8 mouse cellular contexts compared by ENCODE assay signal in genomic region chr10:52384823-52385610, GRCm38 (mm10). TPM values are rescaled to one million over a fixed set of nuclear protein-coding genes. Genes with fewer than 3 reads are reported as not detected.
DNase-seq lines count a peak whose midpoint lies in the region; ATAC-seq and TF ChIP-seq lines count a peak whose summit lies in the region.

No protein-coding gene starts in this region.

- DNase-seq in frontal cortex, postnatal 25 days (ENCODE audit: low spot score in 2 of 2), result no peak
- peak; percentile 31 for DNase-seq in thymus, adult 2 months
- no peak for DNase-seq in thymus, adult 18-20 months
- peak; percentile 56 for DNase-seq in cerebellum, adult 9-11 months
- peak; percentile 65 to 79 for DNase-seq in heart, postnatal 10 days
- DNase-seq in left cerebral cortex, postnatal 25 days (ENCODE audit: low spot score in 2 of 2), result peak; percentile 54 to 63
- DNase-seq in right cerebral cortex, postnatal 10 days (ENCODE audit: low spot score in 2 of 2), result peak; percentile 55 to 71

- TF ChIP-seq POLR2A in thymus, adult 2 months (IDR thresholded peaks at IDR 0.05; ENCODE audit: control insufficient read depth, extremely low read depth, insufficient read depth, low read length, poor library complexity), result no peak

- H3K27me3 ChIP-seq in thymus, adult 2 months (ENCODE audit: control insufficient read depth, insufficient read depth, low read length), result no peaks in the 10 kb centered on the region

- no peak overlapping the region for H3K4me3 ChIP-seq in thymus, adult 2 months (ENCODE audit: control insufficient read depth, insufficient read depth, low read length)

- H3K4me1 ChIP-seq in thymus, adult 2 months (replicated peaks; ENCODE audit: control insufficient read depth, insufficient read depth, low read length), result peaks cover 3% of the 10 kb centered on the region

- H3K36me3 ChIP-seq in thymus, adult 2 months (ENCODE audit: control insufficient read depth, insufficient read depth, low read length), result no peaks in the 10 kb centered on the region

- TF ChIP-seq CTCF in thymus, adult 2 months (IDR thresholded peaks at IDR 0.05; ENCODE audit: borderline replicate concordance, control insufficient read depth, extremely low read depth, insufficient read depth, low read length, poor library complexity), result no peak

- ATAC-seq in frontal cortex, adult (ENCODE audit: low TSS enrichment), result peak; percentile 26; the same call in 1 of the 2 replicates

- intact Hi-C loops in heart, postnatal 10 days (cut with DNase I), result loop anchor here (1.0 to 5.0 kb wide), 4 partner anchors 32 to 278 kb away; partner anchors contain the start of gene Nus1
- intact Hi-C loops in left cerebral cortex, postnatal 25 days (cut with DNase I), result loop anchor here (5.0 to 10.0 kb wide), 4 partner anchors 168 to 593 kb away; partner anchors contain the start of gene Vgll2

- WGBS in thymus, adult 2 months, result 74% methylated on average over 8 of the region's 8 CpGs

- no peak overlapping the region for H3K27ac ChIP-seq in thymus, adult 2 months (ENCODE audit: control insufficient read depth, insufficient read depth, low read length)

RNA-seq across cellular contexts. Expression of gene Gopc, which starts 3.1 kb away (rescaled TPM):
- 4.7 and 5.3 TPM in 2 replicates for polyA plus RNA-seq in thymus, adult 2 months (2012; rRNA removed)
- 10 to 100 TPM; 20.9 to 21.4 TPM for total RNA-seq in heart, postnatal 10 days (2021)
- 10 to 100 TPM; 47.1 to 49.4 TPM for total RNA-seq in left cerebral cortex, postnatal 25 days (2021)

RNA-seq across cellular contexts. Expression of gene Nepn, which starts 3.8 kb away (rescaled TPM):
- 0.18 and 0.20 TPM in 2 replicates for polyA plus RNA-seq in thymus, adult 2 months (2012; rRNA removed)
- total RNA-seq in heart, postnatal 10 days (2021), result not detected
- not detected for total RNA-seq in left cerebral cortex, postnatal 25 days (2021)

RNA-seq across cellular contexts. Expression of gene Gm26741, which starts 26.4 kb away (rescaled TPM):
- not detected in 2 replicates for polyA plus RNA-seq in thymus, adult 2 months (2012; rRNA removed)
- not detected for total RNA-seq in heart, postnatal 10 days (2021)
- not detected for total RNA-seq in left cerebral cortex, postnatal 25 days (2021)

RNA-seq across cellular contexts. Expression of gene Nus1, which starts 32.3 kb away (rescaled TPM):
- 11.5 and 17.0 TPM in 2 replicates for polyA plus RNA-seq in thymus, adult 2 months (2012; rRNA removed)
- 10 to 100 TPM; 28.5 to 33.0 TPM for total RNA-seq in heart, postnatal 10 days (2021)
- total RNA-seq in left cerebral cortex, postnatal 25 days (2021), result 10 to 100 TPM; 64.6 to 65.6 TPM

Comparison
In these comparisons a context has a peak if more than half of its experiments do, and no peak if none do; other contexts are left out.
1. DNase-seq: peak in thymus, adult 2 months (single experiment), cerebellum, adult 9-11 months (single experiment), heart, postnatal 10 days (2 of 2), left cerebral cortex, postnatal 25 days (2 of 2) and right cerebral cortex, postnatal 10 days (2 of 2); none in frontal cortex, postnatal 25 days (0 of 2) and thymus, adult 18-20 months (0 of 2).